Mouse (Mus musculus) embryonic fibroblast, embryonic 13.5 days (primary cell): ENCODE data around the gene Nmnat2. TPM values are rescaled to one million over a fixed set of nuclear protein-coding genes. Genes with fewer than 3 reads are reported as not detected.

Experiments
- H3K27ac ChIP-seq: 2 replicates; pipeline ENCODE4 v1.5.1; 2012; ENCODE audit warnings: low read length, control low read depth, inconsistent platforms; ENCODE audit not compliant: insufficient read depth
- H3K4me1 ChIP-seq: 2 replicates; pipeline ENCODE4 v1.6.1; 2011; ENCODE audit warnings: low read length; ENCODE audit not compliant: control insufficient read depth, insufficient read depth
- H3K4me3 ChIP-seq: 2 replicates; pipeline ENCODE4 v1.5.1; 2011; ENCODE audit warnings: mild to moderate bottlenecking, control low read depth, low read length; ENCODE audit not compliant: insufficient read depth
- CTCF ChIP-seq: IDR thresholded peaks from 2 replicates; pipeline ENCODE4 v1.5.1; 2011; ENCODE audit warnings: mild to moderate bottlenecking, control low read depth, low read length, moderate library complexity, borderline replicate concordance; ENCODE audit not compliant: insufficient read depth
- POLR2A ChIP-seq: IDR thresholded peaks from 2 replicates; pipeline ENCODE4 v1.6.1; 2011; ENCODE audit warnings: low read depth, mild to moderate bottlenecking, control low read depth, low read length, moderate library complexity
- polyA plus RNA-seq: library from polyadenylated mRNA; stranded (reverse); fragments of >200 nt; gene quantifications from 2 replicates; pipeline ENCODE4 v1.2.4, GENCODE M21; 2011; ENCODE audit warnings: low read depth; ENCODE audit not compliant: missing spikeins, insufficient read length

The Nmnat2 gene
- polyA plus RNA-seq, result 26.7 and 30.4 TPM in 2 replicates

GRCm38 (mm10) chr1:152954821-152955523, at the start of gene Nmnat2:
TSS of gene Nmnat2 (plus strand) at chr1:152954993.
- H3K4me1 ChIP-seq, result no peaks in the 10 kb centered on the region
- H3K4me3 ChIP-seq, result peak within 1 kb of the TSS; percentile 41
- TF ChIP-seq POLR2A (peak; percentile 23; the same call in 1 of the 2 replicates), CTCF (no peak)
- peak within 1 kb of the TSS; percentile 23; the same call in 1 of the 2 replicates for H3K27ac ChIP-seq

GRCm38 (mm10) chr1:152913483-152914460, 41.0 kb upstream of the Nmnat2 start:
- no peak for TF ChIP-seq CTCF
- TF ChIP-seq POLR2A, result no peak
- Histone ChIP-seq H3K4me1 (no peaks in the 10 kb centered on the region), H3K27ac (no peak overlapping the region), H3K4me3 (no peak overlapping the region)

- Histone ChIP-seq H3K4me3 (no peak overlapping the region), H3K27ac (no peak overlapping the region), H3K4me1 (no peaks in the 10 kb centered on the region)
- no peak for TF ChIP-seq CTCF
- TF ChIP-seq POLR2A, result no peak
Measured at GRCm38 (mm10) chr1:152915766-152916165, 39.0 kb upstream of the Nmnat2 start.

- H3K4me1 ChIP-seq, result peaks cover under 1% of the 10 kb centered on the region
- H3K4me3 ChIP-seq, result no peak overlapping the region
- TF ChIP-seq POLR2A (no peak), CTCF (no peak)
- no peak overlapping the region for H3K27ac ChIP-seq
Measured at GRCm38 (mm10) chr1:152916936-152917335, 37.9 kb upstream of the Nmnat2 start.

GRCm38 (mm10) chr1:152917626-152918025, 37.2 kb upstream of the Nmnat2 start:
- H3K27ac ChIP-seq, result no peak overlapping the region
- TF ChIP-seq POLR2A (no peak), CTCF (no peak)
- H3K4me1 ChIP-seq, result peaks cover 2% of the 10 kb centered on the region
- no peak overlapping the region for H3K4me3 ChIP-seq

GRCm38 (mm10) chr1:152921786-152922185, 33.0 kb upstream of the Nmnat2 start:
- no peak for TF ChIP-seq CTCF
- no peak for TF ChIP-seq POLR2A
- H3K27ac ChIP-seq, result peak overlapping the region; percentile 70
- H3K4me3 ChIP-seq, result no peak overlapping the region
- H3K4me1 ChIP-seq, result peaks cover 2% of the 10 kb centered on the region

GRCm38 (mm10) chr1:152933962-152934361, 20.8 kb upstream of the Nmnat2 start:
- H3K4me1 ChIP-seq, result no peaks in the 10 kb centered on the region
- TF ChIP-seq POLR2A (no peak), CTCF (no peak)
- H3K27ac ChIP-seq, result no peak overlapping the region
- H3K4me3 ChIP-seq, result no peak overlapping the region

- H3K4me3 ChIP-seq, result no peak overlapping the region
- H3K27ac ChIP-seq, result no peak overlapping the region
- no peak for TF ChIP-seq POLR2A
- TF ChIP-seq CTCF, result no peak
- no peaks in the 10 kb centered on the region for H3K4me1 ChIP-seq
Measured at GRCm38 (mm10) chr1:152935476-152935875, 19.3 kb upstream of the Nmnat2 start.

GRCm38 (mm10) chr1:152936365-152936764, 18.4 kb upstream of the Nmnat2 start:
- H3K27ac ChIP-seq, result no peak overlapping the region
- H3K4me3 ChIP-seq, result no peak overlapping the region
- TF ChIP-seq POLR2A, result no peak
- no peak for TF ChIP-seq CTCF
- no peaks in the 10 kb centered on the region for H3K4me1 ChIP-seq
